Mouse (Mus musculus): Measurements from ENCODE around the gene Pkn3.
"Not testable (repeated sequence)": the region's sequence is repeated elsewhere in the genome, so short reads cannot be mapped to it uniquely, and the experiment has no call there.

Gene Pkn3

DNA sequence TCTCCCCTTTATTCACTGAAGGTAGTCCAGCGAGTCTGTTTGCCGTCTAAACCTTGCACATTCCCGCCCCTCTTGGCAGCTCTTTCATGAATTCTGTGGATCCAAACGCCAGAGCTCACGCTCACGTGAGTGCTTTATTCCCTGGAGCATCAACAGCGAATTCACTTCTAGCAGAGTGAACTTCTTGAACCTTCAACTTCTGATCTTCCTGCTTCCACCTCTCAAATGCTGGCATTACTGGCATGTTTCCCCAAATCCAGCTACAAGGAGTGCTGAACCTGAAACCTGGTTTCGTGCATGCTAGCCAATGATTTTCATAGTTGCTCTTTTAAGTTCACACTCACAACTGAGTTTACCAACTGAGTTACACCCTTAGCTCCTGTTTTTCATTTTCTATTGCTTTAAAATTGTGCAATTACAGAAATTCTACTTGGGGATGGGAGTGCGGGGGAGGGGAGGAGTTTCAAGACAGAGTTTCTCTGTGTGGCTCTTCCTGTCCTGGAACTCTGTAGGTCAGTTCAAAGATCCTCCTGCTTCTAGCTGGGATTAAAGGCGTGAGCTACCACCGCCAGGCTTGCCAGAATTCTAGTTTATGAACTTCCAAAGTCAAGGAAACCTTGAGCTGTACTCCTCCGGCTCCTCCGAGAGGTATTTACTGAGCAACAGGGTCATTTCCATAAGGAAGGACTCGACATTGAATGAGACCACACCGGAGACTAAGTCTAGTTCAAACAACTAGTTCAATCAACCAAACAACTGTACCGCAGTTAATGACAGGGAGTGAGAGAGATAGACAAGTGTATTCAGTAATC lies 55.5 kb downstream of the Pkn3 start:
- DNase-seq (ENCODE audit: low read depth, low spot score): no peak
- Histone ChIP-seq H3K27me3 (ENCODE audit: control insufficient read depth, insufficient read depth, low read length, poor library complexity, severe bottlenecking) (no peaks in the 10 kb centered on the region), H3K36me3 (ENCODE audit: control insufficient read depth, insufficient read depth, low read length, poor library complexity, severe bottlenecking) (no peaks in the 10 kb centered on the region)

DNA sequence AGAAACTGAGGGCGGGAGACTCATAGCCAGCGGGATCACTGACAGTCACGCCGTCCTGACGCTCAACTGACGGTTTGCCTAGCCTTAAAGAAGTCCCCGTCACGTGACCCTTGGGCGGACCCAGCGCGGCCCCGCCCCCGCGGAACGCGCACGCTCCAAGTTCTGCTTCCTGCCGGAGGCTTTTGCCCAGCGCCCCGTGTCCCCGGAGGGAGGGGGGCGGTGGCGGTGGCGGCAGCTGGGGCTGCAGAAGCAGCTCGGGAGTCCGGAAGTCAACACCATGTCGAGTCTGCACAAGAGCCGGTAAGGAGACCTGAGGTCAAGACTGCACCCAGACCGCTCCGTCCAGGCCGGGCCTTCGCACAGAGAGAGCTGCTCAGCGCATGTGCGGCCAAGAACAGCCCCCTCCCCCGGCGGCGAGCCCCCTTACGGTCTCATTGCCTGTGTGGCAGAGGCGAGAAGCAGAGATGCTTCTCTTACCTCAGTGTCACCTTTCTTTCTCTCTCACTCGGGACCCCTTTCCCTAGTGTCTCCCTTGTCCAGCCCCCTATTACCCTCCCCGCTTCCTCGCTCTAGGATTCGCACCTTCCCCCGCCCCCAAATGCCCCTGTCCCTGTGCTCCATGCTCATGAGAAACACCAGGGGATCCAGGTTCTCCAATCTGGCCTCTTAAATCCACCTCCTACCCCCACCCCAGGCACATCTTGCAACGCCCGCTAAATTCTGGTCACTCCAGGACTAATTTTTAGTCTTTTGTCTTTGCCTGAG lies 56.3 kb downstream of the Pkn3 start, which contains the start of gene Tbc1d13:
TSS of gene Tbc1d13 (plus strand) at position 134 of the 765 bp plus-strand sequence.
- no peaks in the 10 kb centered on the region for H3K27me3 ChIP-seq (ENCODE audit: control insufficient read depth, insufficient read depth, low read length, poor library complexity, severe bottlenecking)
- 0 out of 2 replicates have a peak, but pooled peaks cover under 1% of the 10 kb centered on the region for H3K36me3 ChIP-seq (ENCODE audit: control insufficient read depth, insufficient read depth, low read length, poor library complexity, severe bottlenecking)
- DNase-seq (ENCODE audit: low read depth, low spot score): peak; percentile 98

DNA sequence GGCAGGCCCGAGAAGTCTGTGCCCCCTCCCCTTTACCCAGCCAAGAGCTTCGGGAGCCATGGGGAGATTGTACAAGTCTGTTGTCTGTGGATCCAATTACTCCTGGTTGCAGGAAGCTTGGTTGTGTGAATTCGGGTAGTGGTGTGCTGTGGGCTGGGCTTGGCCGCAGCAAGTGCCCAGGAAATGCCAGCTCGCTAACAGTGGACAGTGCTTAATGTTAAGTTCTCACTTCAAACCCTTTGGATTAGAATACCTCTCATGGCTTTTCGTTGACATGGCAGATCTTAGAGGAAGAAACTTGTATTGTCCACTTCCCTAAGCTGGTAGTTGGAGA lies 56.9 kb downstream of the Pkn3 start:
- H3K27me3 ChIP-seq (ENCODE audit: control insufficient read depth, insufficient read depth, low read length, poor library complexity, severe bottlenecking): no peaks in the 10 kb centered on the region
- DNase-seq (ENCODE audit: low read depth, low spot score): no peak
- 0 out of 2 replicates have a peak, but pooled peaks cover 1% of the 10 kb centered on the region for H3K36me3 ChIP-seq (ENCODE audit: control insufficient read depth, insufficient read depth, low read length, poor library complexity, severe bottlenecking)

GRCm38 (mm10) chr2:30134928-30135620 lies 57.6 kb downstream of the Pkn3 start:
- no peak for DNase-seq (ENCODE audit: low read depth, low spot score)
- Histone ChIP-seq H3K36me3 (ENCODE audit: control insufficient read depth, insufficient read depth, low read length, poor library complexity, severe bottlenecking) (0 out of 2 replicates have a peak, but pooled peaks cover 1% of the 10 kb centered on the region), H3K27me3 (ENCODE audit: control insufficient read depth, insufficient read depth, low read length, poor library complexity, severe bottlenecking) (no peaks in the 10 kb centered on the region)

DNA sequence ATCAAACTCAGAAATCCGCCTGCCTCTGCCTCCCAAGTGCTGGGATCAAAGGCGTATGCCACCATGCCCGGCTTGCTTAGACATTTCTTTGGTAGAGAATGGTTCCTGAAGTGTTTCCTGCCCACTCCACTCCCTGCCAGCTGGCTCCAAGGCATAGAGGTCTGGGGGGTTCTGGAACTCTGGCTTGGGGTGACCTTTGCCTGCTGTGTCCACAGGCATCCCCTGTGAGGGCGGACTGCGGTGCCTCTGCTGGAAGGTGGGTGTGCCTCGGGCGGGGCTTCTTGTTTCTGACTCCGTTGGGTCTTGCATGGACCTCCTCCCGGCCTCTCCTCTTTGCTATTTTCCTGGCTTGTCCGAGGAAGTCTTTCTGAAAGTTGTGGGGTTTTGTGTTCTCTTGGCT lies 59.0 kb downstream of the Pkn3 start:
- H3K27me3 ChIP-seq (ENCODE audit: control insufficient read depth, insufficient read depth, low read length, poor library complexity, severe bottlenecking): no peaks in the 10 kb centered on the region
- DNase-seq (ENCODE audit: low read depth, low spot score): no peak

DNA sequence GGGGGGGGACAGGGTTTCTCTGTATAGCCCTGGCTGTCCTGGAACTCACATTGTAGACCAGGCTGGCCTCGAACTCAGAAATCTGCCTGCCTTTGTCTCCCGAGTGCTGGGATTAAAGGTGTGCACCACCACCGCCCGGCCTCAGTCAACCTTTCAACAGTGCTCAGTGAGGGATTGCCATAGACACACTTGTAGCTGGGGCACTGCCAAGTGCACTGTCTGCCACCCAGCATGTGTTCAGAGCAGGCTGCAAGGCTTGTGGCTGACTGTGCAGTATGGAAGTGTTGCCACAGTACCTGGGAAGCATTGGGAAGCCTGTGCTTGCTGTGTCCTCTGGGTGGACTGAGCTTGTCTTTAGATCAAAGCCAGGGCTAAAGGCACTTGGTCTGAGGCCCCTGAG lies 62.5 kb downstream of the Pkn3 start:
- not testable (repeated sequence) for DNase-seq (ENCODE audit: low read depth, low spot score)

More for the DNA sequence above, 59.0 kb downstream of the Pkn3 start:
- peaks cover 10% of the 10 kb centered on the region; the same call in 1 of the 2 replicates for H3K36me3 ChIP-seq (ENCODE audit: control insufficient read depth, insufficient read depth, low read length, poor library complexity, severe bottlenecking)

More for the DNA sequence above, 62.5 kb downstream of the Pkn3 start:
- H3K36me3 ChIP-seq (ENCODE audit: control insufficient read depth, insufficient read depth, low read length, poor library complexity, severe bottlenecking); H3K27me3 ChIP-seq (ENCODE audit: control insufficient read depth, insufficient read depth, low read length, poor library complexity, severe bottlenecking): not testable (repeated sequence)
